Mouse (Mus musculus): Measurements from ENCODE around the gene Atp6v0a1.
A peak's percentile ranks its signal among the peaks of the same experiment; 100 is the strongest.

Atp6v0a1 gene

DNA sequence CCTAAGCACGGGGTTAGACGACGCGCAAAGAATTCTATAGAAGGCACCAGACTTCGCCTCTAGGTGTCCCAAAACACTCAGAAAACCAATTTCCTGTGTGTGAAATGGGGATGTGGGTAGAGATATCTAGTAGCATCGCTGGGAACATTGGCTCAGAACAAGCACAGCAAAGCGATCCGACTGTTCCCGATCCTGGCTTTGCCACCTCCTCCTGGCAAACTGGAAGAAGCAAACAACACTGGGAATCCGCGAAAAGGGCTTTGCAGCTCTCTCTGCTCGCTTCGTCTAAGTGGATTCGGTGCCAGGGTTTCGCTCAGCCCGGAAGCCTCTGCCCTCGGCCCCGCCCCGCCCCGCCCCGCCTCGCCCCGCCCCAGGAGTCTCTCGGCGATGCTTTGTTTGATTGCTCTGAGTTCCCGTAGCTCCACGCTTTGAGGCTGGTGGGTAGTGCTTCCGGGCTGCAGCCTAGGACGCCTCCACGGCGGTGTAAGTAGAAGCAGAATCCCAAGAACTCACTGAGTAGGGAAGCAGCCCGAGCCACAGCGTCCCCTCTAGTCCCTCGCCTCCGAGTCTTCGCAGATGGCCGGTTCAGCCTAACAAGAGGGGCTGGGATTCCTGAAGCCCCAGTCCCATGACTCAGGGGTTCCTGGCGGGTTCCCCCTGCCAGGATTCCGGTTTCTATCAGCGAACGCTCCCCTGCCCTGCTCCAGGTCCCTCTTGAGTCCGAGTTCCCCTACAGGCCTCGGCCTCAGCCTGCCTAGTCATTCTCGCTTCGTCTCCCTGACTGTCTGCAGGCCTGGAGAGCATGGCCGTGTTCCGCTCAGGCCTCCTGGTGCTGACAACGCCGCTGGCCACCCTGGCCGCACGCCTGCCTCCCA, 73.2 kb downstream of the Atp6v0a1 start, which contains the start of gene Coasy:
Coasy (plus strand) TSS at position 358 of the 875 bp plus-strand sequence.
- Histone ChIP-seq H3K4me1 (replicated peaks; ENCODE audit: low read depth, low read length) (peaks cover 75% of the 10 kb centered on the region), H3K9me3 (ENCODE audit: low read length) (no peaks in the 10 kb centered on the region), H3K4me3 (replicated peaks; ENCODE audit: low read length) (peak within 1 kb of the TSS; percentile 94), H3K36me3 (ENCODE audit: insufficient read depth, low read length) (peaks cover 27% of the 10 kb centered on the region), H3K27me3 (ENCODE audit: insufficient read depth, low read length) (peaks cover 47% of the 10 kb centered on the region)
- TF ChIP-seq CTCF (conservative IDR thresholded peaks at IDR 0.05; ENCODE audit: low read length) (no peak), POU5F1 (IDR thresholded peaks at IDR 0.05; ENCODE audit: borderline replicate concordance, low read length) (no peak), NANOG (IDR thresholded peaks at IDR 0.05; ENCODE audit: borderline replicate concordance, low read length) (no peak)

DNA sequence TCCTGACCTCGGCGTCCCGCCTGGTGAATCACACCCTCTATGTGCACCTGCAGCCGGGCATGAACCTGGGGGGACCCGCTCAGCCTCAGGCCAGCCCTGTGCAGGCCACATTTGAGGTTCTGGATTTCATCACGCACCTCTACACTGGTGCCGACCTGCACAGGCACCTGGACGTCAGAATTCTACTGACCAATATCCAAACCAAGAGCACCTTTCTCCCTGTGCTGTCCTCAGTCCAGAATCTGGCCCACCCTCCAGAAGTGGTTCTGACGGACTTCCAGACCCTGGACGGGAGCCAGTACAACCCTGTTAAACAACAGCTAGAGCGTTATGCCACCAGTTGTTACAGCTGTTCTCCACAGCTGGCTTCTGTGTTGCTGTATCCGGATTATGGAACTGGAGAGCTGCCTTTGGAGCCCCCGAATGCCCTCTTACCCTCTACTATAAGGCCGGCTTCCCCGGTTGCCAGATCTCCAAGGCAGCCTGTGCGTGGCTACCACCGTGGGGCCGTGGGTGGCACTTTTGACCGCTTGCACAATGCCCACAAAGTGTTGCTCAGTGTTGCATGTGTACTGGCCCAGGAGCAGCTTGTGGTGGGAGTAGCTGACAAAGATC, 73.9 kb downstream of the Atp6v0a1 start:
- Histone ChIP-seq H3K4me1 (replicated peaks; ENCODE audit: low read depth, low read length) (peaks cover 78% of the 10 kb centered on the region), H3K36me3 (ENCODE audit: insufficient read depth, low read length) (peaks cover 30% of the 10 kb centered on the region), H3K9me3 (ENCODE audit: low read length) (no peaks in the 10 kb centered on the region), H3K27me3 (ENCODE audit: insufficient read depth, low read length) (peaks cover 40% of the 10 kb centered on the region), H3K4me3 (replicated peaks; ENCODE audit: low read length) (peak overlapping the region; percentile 94)
- no peak for TF ChIP-seq POU5F1 (IDR thresholded peaks at IDR 0.05; ENCODE audit: borderline replicate concordance, low read length)
- no peak for TF ChIP-seq NANOG (IDR thresholded peaks at IDR 0.05; ENCODE audit: borderline replicate concordance, low read length)
- no peak for TF ChIP-seq CTCF (conservative IDR thresholded peaks at IDR 0.05; ENCODE audit: low read length)

DNA sequence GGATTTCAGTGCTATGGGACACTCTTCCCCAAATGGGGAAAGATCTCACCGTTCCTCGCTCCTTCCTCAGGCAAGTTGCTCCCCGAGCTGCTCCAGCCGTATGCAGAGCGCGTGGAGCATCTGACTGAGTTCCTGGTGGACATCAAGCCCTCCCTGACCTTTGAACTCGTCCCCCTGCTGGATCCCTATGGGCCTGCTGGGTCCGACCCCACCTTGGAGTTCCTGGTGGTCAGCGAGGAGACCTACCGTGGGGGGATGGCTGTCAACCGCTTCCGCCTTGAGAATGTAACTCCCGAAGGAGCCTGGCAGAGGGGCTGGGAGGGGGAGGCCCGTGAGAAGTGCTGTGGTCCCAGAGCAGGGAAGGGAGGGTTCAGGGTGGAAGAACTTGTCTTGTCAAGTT, 75.0 kb downstream of the Atp6v0a1 start:
- Histone ChIP-seq H3K4me1 (replicated peaks; ENCODE audit: low read depth, low read length) (peaks cover 77% of the 10 kb centered on the region), H3K9me3 (ENCODE audit: low read length) (no peaks in the 10 kb centered on the region), H3K27me3 (ENCODE audit: insufficient read depth, low read length) (peaks cover 29% of the 10 kb centered on the region), H3K4me3 (replicated peaks; ENCODE audit: low read length) (no peak overlapping the region), H3K36me3 (ENCODE audit: insufficient read depth, low read length) (peaks cover 41% of the 10 kb centered on the region)
- no peak for TF ChIP-seq NANOG (IDR thresholded peaks at IDR 0.05; ENCODE audit: borderline replicate concordance, low read length)
- TF ChIP-seq POU5F1 (IDR thresholded peaks at IDR 0.05; ENCODE audit: borderline replicate concordance, low read length): no peak
- no peak for TF ChIP-seq CTCF (conservative IDR thresholded peaks at IDR 0.05; ENCODE audit: low read length)

- H3K27me3 ChIP-seq (ENCODE audit: insufficient read depth, low read length): peaks cover 24% of the 10 kb centered on the region
- H3K36me3 ChIP-seq (ENCODE audit: insufficient read depth, low read length): peaks cover 46% of the 10 kb centered on the region
- H3K4me3 ChIP-seq (replicated peaks; ENCODE audit: low read length): no peak overlapping the region
- TF ChIP-seq POU5F1 (IDR thresholded peaks at IDR 0.05; ENCODE audit: borderline replicate concordance, low read length): no peak
- TF ChIP-seq CTCF (conservative IDR thresholded peaks at IDR 0.05; ENCODE audit: low read length): no peak
- TF ChIP-seq NANOG (IDR thresholded peaks at IDR 0.05; ENCODE audit: borderline replicate concordance, low read length): no peak
- H3K9me3 ChIP-seq (ENCODE audit: low read length): no peaks in the 10 kb centered on the region
- peaks cover 71% of the 10 kb centered on the region for H3K4me1 ChIP-seq (replicated peaks; ENCODE audit: low read depth, low read length)
Observed at GRCm38 (mm10) chr11:101084811-101085210, 75.6 kb downstream of the Atp6v0a1 start.

GRCm38 (mm10) chr11:101085617-101086322, 76.5 kb downstream of the Atp6v0a1 start:
- H3K4me1 ChIP-seq (replicated peaks; ENCODE audit: low read depth, low read length): peaks cover 66% of the 10 kb centered on the region
- peaks cover 56% of the 10 kb centered on the region for H3K36me3 ChIP-seq (ENCODE audit: insufficient read depth, low read length)
- H3K4me3 ChIP-seq (replicated peaks; ENCODE audit: low read length): peak overlapping the region; percentile 90
- peaks cover 14% of the 10 kb centered on the region for H3K27me3 ChIP-seq (ENCODE audit: insufficient read depth, low read length)
- no peak for TF ChIP-seq CTCF (conservative IDR thresholded peaks at IDR 0.05; ENCODE audit: low read length)
- no peak for TF ChIP-seq POU5F1 (IDR thresholded peaks at IDR 0.05; ENCODE audit: borderline replicate concordance, low read length)
- no peaks in the 10 kb centered on the region for H3K9me3 ChIP-seq (ENCODE audit: low read length)

GRCm38 (mm10) chr11:101086323-101086674, 77.0 kb downstream of the Atp6v0a1 start:
- no peak for TF ChIP-seq NANOG (IDR thresholded peaks at IDR 0.05; ENCODE audit: borderline replicate concordance, low read length)
- TF ChIP-seq POU5F1 (IDR thresholded peaks at IDR 0.05; ENCODE audit: borderline replicate concordance, low read length): no peak
- no peak for TF ChIP-seq CTCF (conservative IDR thresholded peaks at IDR 0.05; ENCODE audit: low read length)
- Histone ChIP-seq H3K4me1 (replicated peaks; ENCODE audit: low read depth, low read length) (peaks cover 66% of the 10 kb centered on the region), H3K27me3 (ENCODE audit: insufficient read depth, low read length) (peaks cover 9% of the 10 kb centered on the region), H3K4me3 (replicated peaks; ENCODE audit: low read length) (peak overlapping the region; percentile 90), H3K9me3 (ENCODE audit: low read length) (no peaks in the 10 kb centered on the region), H3K36me3 (ENCODE audit: insufficient read depth, low read length) (peaks cover 61% of the 10 kb centered on the region)

DNA sequence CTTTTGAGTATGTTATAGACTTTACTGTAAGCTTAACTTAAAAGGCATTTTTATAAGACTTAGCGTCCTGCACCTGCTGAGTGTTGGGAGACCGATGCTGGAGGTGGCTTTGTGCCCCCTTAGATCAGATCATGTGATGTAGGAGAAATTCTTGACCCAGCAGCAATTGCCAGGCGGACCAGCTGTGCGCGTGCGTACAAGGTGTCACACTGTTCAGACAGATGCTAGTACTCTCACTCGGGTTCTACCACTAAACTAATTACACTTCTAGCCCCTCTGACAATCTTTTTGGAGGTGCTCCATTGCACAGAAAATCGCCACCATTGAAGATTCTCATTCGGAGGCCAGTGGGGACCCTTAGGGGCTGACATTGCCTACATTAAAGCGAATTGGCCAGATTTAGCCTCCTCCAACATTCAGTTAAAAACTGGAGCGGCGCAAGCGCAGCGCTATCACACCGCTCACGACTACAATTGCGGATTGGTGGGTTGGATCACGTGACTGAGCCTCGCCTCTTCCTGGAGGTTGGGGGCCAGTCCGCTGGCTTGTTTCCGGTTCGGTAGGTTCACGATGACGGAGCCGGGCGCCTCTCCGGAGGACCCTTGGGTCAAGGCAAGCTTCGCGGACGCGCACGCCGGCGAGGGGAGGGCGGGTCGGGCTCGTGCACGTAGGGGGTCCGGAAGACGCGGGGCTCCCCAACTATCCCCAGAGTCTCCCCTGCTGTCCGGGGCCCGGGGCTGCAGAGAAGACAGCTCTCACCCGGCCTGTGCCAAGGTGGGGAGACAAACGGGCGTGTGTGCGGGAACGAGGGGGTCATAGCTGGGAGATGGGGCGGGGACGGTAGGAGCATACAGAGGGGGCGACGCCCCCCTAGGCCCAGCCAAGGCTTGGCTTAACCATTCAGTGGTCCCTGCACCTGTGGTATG, 77.8 kb downstream of the Atp6v0a1 start, which contains the start of gene Mlx:
Mlx (plus strand) TSS at position 522 of the 926 bp plus-strand sequence.
- H3K4me3 ChIP-seq (replicated peaks; ENCODE audit: low read length): peak within 1 kb of the TSS; percentile 90
- H3K27me3 ChIP-seq (ENCODE audit: insufficient read depth, low read length): peaks cover 2% of the 10 kb centered on the region
- H3K36me3 ChIP-seq (ENCODE audit: insufficient read depth, low read length): peaks cover 69% of the 10 kb centered on the region
- no peaks in the 10 kb centered on the region for H3K9me3 ChIP-seq (ENCODE audit: low read length)
- TF ChIP-seq POU5F1 (IDR thresholded peaks at IDR 0.05; ENCODE audit: borderline replicate concordance, low read length) (no peak), NANOG (IDR thresholded peaks at IDR 0.05; ENCODE audit: borderline replicate concordance, low read length) (peak; percentile 42; the same call in 1 of the 2 replicates)
- peaks cover 60% of the 10 kb centered on the region for H3K4me1 ChIP-seq (replicated peaks; ENCODE audit: low read depth, low read length)

Measured in E14TG2a.4 (cell line).